Mouse (Mus musculus) small intestine, adult 2 months (tissue): ENCODE measurements at regions not wholly inside any gene's neighbourhood (a gene's known extent, or its start where the extent isn't known, plus 50 kb on each side); places are given as distances from the start of the nearest gene placed in this dataset.

Experiments
- CTCF ChIP-seq: fragments of 200-500 bp; IDR thresholded peaks from 2 replicates; pipeline ENCODE4 v1.5.1; 2012; ENCODE audit warnings: low read depth, mild to moderate bottlenecking, control low read depth, inconsistent platforms, low read length, moderate library complexity, mixed read lengths; ENCODE audit not compliant: insufficient replicate concordance, insufficient read length; ENCODE audit errors: extremely low read depth
- POLR2A ChIP-seq: fragments of 200-500 bp; IDR thresholded peaks from 2 replicates; pipeline ENCODE4 v1.6.1; 2012; ENCODE audit warnings: low read depth, mild to moderate bottlenecking, control low read depth, inconsistent platforms, low read length, moderate library complexity

- TF ChIP-seq CTCF (no peak), POLR2A (no peak)
Measured at GRCm38 (mm10) chr4:56633528-56633927, 106.3 kb upstream of the Gm26657 start.
